Mouse (Mus musculus) erythroid progenitor cell, adult 5-6 weeks (primary cell): ENCODE measurements around the gene Plscr2. TPM values are rescaled to one million over a fixed set of nuclear protein-coding genes. Genes with fewer than 3 reads are reported as not detected.

Experiments
- ATAC-seq: replicated peaks from 2 replicates; pipeline ENCODE4 v1.8.0; 2016; ENCODE audit warnings: moderate number of reproducible peaks, mild to moderate bottlenecking, moderate TSS enrichment, inconsistent platforms; ENCODE audit not compliant: poor library complexity, low FRiP score, severe bottlenecking
- total RNA-seq, 2 experiments: library from RNA; stranded (forward) in 1 of 2; stranded (reverse) in 1 of 2; fragments of 150-400 nt in 1 of 2; fragments of 186-747, 209-891 nt in 1 of 2; gene quantifications; 2 replicates each; pipeline versions ENCODE4 v1.2.3 to v1.2.4; 2015 to 2017; ENCODE audit warnings: low replicate concordance in 2 of 2

Plscr2 gene
- total RNA-seq, 2 experiments from 2014 or later: not detected

GRCm38 (mm10) chr9:92335277-92335818 is 59.9 kb downstream of the Plscr2 start:
- ATAC-seq: no peak

DNA sequence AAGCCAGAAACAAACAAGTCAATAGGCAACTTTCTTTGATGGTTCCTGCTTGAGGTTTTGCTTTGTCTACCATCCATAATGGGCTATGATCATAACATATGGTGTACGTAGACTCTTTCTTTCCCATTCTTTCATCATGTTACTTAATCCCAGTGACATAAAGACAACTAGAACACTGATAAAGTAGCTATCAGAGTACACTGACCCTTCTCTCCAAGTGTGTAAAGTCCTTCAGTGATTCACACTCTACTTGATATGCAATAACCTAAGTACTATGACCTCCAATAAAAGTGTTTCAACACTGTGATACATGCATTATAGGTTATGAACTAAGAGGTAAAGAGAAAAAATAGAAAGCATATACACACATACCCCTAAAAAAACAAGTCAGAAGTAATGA is 61.7 kb downstream of the Plscr2 start:
- ATAC-seq: no peak

DNA sequence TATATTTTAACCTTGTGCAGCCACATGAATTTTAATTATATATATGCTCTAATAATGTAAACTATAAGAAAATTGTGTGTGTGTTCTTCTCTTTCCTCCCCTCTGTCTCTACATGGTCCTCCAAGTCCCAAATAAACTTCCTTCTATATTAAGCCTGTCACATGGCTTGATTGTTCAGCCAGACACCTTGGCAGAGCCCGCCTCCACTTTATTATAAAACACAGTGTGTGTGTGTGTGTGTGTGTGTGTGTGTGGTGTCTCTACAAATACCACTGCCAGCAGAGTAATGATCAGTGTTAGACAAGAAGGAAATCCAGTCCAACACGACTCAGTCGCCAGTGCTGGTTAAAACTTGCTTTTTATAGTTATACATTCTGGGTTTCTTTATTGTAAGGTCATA is 62.3 kb downstream of the Plscr2 start:
- no peak for ATAC-seq

- ATAC-seq: no peak
Measured at GRCm38 (mm10) chr9:92338954-92339353, 63.6 kb downstream of the Plscr2 start.

Other genes starting within 250 kb of the Plscr2 start
- not detected in 2 replicates for gene Plscr5, start 82.7 kb upstream of the Plscr2 start, total RNA-seq (2015; ENCODE audit: low replicate concordance)
- not detected in 2 replicates for gene Plscr5, start 82.7 kb upstream of the Plscr2 start, total RNA-seq (2017; ENCODE audit: low replicate concordance)
- gene Plscr1, start 25.9 kb upstream of the Plscr2 start, total RNA-seq (2015; ENCODE audit: low replicate concordance): 17.6 and 31.7 TPM in 2 replicates
- 6.1 and 6.9 TPM in 2 replicates for gene Plscr1, start 25.9 kb upstream of the Plscr2 start, total RNA-seq (2017; ENCODE audit: low replicate concordance)
- gene 1700057G04Rik, start 33.8 kb downstream of the Plscr2 start, total RNA-seq (2015; ENCODE audit: low replicate concordance): not detected in 2 replicates
- not detected in 2 replicates for gene 1700057G04Rik, start 33.8 kb downstream of the Plscr2 start, total RNA-seq (2017; ENCODE audit: low replicate concordance)
- gene Plscr4, start 181.8 kb downstream of the Plscr2 start, total RNA-seq (2015; ENCODE audit: low replicate concordance): 0.36 and 8.0 TPM in 2 replicates
- 3.7 and 3.9 TPM in 2 replicates for gene Plscr4, start 181.8 kb downstream of the Plscr2 start, total RNA-seq (2017; ENCODE audit: low replicate concordance)